Mouse (Mus musculus) inflammation-experienced regulatory T-cells, adult 6 months (primary cell): ENCODE measurements at regions not wholly inside any gene's neighbourhood (a gene's known extent, or its start where the extent isn't known, plus 50 kb on each side); places are given as distances from the start of the nearest gene placed in this dataset.
A peak's percentile ranks its signal among the peaks of the same experiment; 100 is the strongest.

ENCODE experiments used
- ATAC-seq: one replicate; pipeline ENCODE4 v1.8.0; 2017

DNA sequence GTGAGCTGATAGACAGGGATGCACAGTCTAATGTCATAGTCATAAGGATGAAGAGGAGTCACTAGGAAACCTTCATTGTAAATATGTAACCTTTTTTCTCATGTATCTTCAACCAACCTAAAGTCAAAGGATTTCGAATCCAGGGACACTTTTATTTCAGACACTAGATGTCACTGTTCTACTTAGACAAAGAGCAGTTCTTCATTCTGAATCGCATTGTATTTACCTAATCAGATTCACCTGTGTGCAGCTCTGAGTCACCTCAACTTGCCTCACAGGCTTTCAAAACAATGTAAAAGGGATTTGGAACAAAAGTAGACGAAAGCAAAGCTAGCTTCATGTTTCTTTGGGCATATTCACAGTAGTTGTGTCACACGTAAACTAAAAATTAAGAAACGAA lies 57.3 kb upstream of the Erbb4 start:
- ATAC-seq: peak; percentile 48
